Mouse (Mus musculus) MEL (cell line): ENCODE measurements around the gene Fxyd7.

Experiments used
- BHLHE40 ChIP-seq: IDR thresholded peaks from 2 replicates; pipeline ENCODE4 v1.6.1; 2012; ENCODE audit warnings: low read depth, mild to moderate bottlenecking, inconsistent platforms, low read length, improper control_type of control experiment, borderline replicate concordance
- CTCF ChIP-seq, 3 experiments: IDR thresholded peaks in 2 of 3; conservative IDR thresholded peaks in 1 of 3; 2 replicates each; pipeline ENCODE4 v1.5.1; 2011 to 2012; ENCODE audit warnings: low read length in 3 of 3, low read depth in 2 of 3, mild to moderate bottlenecking in 2 of 3, improper control_type of control experiment in 1 of 3, inconsistent platforms in 1 of 3, mixed read lengths in 1 of 3, moderate library complexity in 1 of 3; ENCODE audit not compliant: control insufficient read depth in 1 of 3, insufficient read depth in 1 of 3, poor library complexity in 1 of 3, severe bottlenecking in 1 of 3
- E2F4 ChIP-seq: IDR thresholded peaks from 2 replicates; pipeline ENCODE4 v1.6.1; 2011; ENCODE audit warnings: low read depth, low read length, improper control_type of control experiment, borderline replicate concordance
- EP300 ChIP-seq, 2 experiments: IDR thresholded peaks; 2 replicates each; pipeline ENCODE4 v1.6.1; 2011; ENCODE audit warnings: improper control_type of control experiment in 2 of 2, low read length in 2 of 2, low read depth in 1 of 2, mild to moderate bottlenecking in 1 of 2
- GATA1 ChIP-seq: IDR thresholded peaks from 2 replicates; pipeline ENCODE4 v1.6.1; 2011; ENCODE audit warnings: low read depth, low read length, improper control_type of control experiment
- KAT2A ChIP-seq: conservative IDR thresholded peaks from 2 replicates; pipeline ENCODE4 v1.6.1; 2012; ENCODE audit warnings: low read depth, low read length, improper control_type of control experiment, inconsistent platforms
- MAFK ChIP-seq: IDR thresholded peaks from 2 replicates; pipeline ENCODE4 v1.6.1; 2011; ENCODE audit warnings: low read depth, mild to moderate bottlenecking, low read length, improper control_type of control experiment, borderline replicate concordance
- MXI1 ChIP-seq: IDR thresholded peaks from 2 replicates; pipeline ENCODE4 v1.6.1; 2011; ENCODE audit warnings: mild to moderate bottlenecking, low read depth, low read length, improper control_type of control experiment
- MYC ChIP-seq: IDR thresholded peaks from 2 replicates; pipeline ENCODE4 v1.6.1; 2011; ENCODE audit warnings: low read depth, mild to moderate bottlenecking, low read length, improper control_type of control experiment, moderate library complexity
- POLR2A ChIP-seq, 2 experiments: IDR thresholded peaks; 2 replicates each; pipeline ENCODE4 v1.6.1; 2011 to 2012; ENCODE audit warnings: low read length in 2 of 2, mild to moderate bottlenecking in 2 of 2, control low read depth in 1 of 2, improper control_type of control experiment in 1 of 2, low read depth in 1 of 2, moderate library complexity in 1 of 2; ENCODE audit not compliant: control insufficient read depth in 1 of 2, insufficient read depth in 1 of 2, poor library complexity in 1 of 2
- USF1 ChIP-seq: IDR thresholded peaks from 2 replicates; pipeline ENCODE4 v1.6.1; 2014; ENCODE audit warnings: low read depth, mild to moderate bottlenecking, inconsistent platforms, low read length, improper control_type of control experiment, moderate library complexity
- ZC3H11A ChIP-seq: IDR thresholded peaks from 2 replicates; pipeline ENCODE4 v1.6.1; 2012; ENCODE audit warnings: low read depth, mild to moderate bottlenecking, inconsistent platforms, low read length, improper control_type of control experiment

- TF ChIP-seq POLR2A (IDR thresholded peaks at IDR 0.05; ENCODE audit: control insufficient read depth in 1 of 2, insufficient read depth in 1 of 2, low read depth in 1 of 2, low read length in 2 of 2, poor library complexity in 1 of 2) (no peak; a peak in 1 of 4 replicates), CTCF (IDR thresholded peaks at IDR 0.05 in 2 of 3, conservative IDR thresholded peaks at IDR 0.05 in 1 of 3; ENCODE audit: control insufficient read depth in 1 of 3, insufficient read depth in 1 of 3, low read depth in 2 of 3, low read length in 3 of 3, poor library complexity in 1 of 3, severe bottlenecking in 1 of 3) (no peak), USF1 (no peak), MAFK (no peak), EP300 (IDR thresholded peaks at IDR 0.05; ENCODE audit: low read depth in 1 of 2, low read length in 2 of 2) (no peak), GATA1 (no peak), KAT2A (no peak), E2F4 (no peak), BHLHE40 (no peak), MXI1 (no peak), ZC3H11A (no peak), MYC (no peak)
Measured at GRCm38 (mm10) chr7:31042431-31042910, 8.8 kb downstream of the Fxyd7 start, which contains the start of gene Fxyd5.
